Mouse (Mus musculus): ENCODE measurements around the gene Zfp566.

Gene Zfp566

DNA sequence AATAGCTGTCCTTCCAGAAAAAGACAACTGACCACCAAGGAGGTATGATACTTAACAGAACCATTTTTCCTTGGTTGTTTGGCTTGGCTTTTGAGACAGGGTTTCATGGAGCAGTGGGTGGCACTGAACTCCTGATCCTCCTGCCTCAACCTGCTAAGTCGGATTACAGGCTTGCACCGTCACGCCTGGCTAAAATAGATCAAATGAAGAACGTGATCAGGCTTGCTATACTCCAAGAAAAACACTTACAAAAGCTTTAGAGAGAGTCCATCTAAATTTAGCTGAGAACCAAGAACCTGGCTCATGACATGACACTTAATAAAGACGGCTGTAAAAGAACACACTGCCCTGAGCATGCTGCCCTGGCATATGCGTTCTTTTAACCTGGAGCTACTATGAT, 30.0 kb downstream of the Zfp566 start:
- no peak for DNase-seq (ENCODE audit: low read depth, low spot score)

DNA sequence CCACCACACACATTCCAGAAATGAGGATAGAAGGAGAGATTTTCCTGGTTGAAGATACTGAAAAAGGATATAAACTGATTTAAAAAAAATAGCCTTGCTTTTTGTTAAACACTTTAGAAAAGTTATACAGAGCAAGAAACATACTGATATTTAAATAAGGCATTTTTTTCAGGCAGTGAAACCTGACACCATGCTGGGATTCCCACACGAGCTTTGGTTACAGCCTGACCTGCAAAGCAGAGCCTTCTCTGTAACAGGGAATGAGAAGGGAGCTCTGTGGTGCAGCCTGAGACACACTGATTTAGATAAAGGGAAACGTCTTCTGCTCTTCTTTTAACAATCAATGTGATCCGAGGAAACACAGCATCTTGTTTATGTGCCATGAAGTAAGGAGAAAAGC, 36.7 kb downstream of the Zfp566 start:
- DNase-seq (ENCODE audit: low read depth, low spot score): no peak

DNA sequence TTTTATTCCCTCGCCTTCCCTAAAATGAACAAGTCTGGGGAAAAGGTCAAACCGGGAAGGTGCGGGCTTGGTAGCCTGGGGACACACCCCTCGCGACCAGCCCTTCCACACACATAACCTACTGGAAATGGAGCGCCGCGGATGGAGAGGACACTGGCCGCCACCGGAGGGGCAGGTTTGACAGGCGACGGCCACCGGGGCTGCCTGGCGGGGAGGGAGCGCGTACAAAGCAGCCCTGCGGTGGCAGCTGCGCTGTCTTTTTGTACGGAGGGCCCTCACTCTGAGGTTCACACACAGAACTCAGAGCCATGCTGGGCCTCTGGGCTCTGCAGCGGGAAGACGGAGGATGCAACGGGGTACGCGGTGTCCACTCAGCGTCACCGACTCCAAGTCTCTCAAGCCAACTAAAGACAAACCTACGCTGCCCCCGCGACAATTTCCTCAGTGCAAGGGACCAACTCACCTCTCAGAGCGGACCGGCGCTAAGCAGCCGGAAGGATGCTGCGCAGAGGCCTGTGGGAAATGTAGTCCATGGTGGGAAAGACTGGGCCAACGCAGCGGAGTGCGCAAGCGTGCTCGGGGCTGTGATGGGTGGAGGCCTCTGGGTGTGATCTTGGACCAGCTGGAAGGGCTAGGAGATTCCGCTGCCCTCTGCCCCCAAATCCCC, 39.3 kb downstream of the Zfp566 start, which contains the start of gene Zfp14:
TSS of gene Zfp14 (minus strand) at position 499 of the 667 bp plus-strand sequence.
- peak; percentile 76 for DNase-seq (ENCODE audit: low read depth, low spot score)

DNA sequence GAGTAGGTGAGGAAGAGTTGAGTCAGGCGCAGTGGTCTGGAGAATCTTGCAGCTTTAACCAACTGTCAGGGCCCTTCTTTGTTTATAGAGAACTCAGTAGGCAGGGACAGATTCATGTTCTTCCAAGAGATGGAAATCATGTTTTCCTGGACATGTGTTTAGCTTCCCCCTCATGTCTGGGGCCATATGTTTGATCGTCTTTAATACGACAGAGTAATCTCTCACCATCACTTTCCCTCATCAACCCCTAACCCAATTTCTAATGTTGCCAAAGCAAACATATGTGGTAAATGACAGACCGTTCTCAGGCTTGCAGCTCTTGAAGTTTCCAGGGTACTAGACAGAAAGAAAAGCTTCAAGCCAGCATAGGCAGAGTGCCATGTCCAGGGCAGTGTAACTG, 42.2 kb downstream of the Zfp566 start:
- DNase-seq (ENCODE audit: low read depth, low spot score): no peak

DNA sequence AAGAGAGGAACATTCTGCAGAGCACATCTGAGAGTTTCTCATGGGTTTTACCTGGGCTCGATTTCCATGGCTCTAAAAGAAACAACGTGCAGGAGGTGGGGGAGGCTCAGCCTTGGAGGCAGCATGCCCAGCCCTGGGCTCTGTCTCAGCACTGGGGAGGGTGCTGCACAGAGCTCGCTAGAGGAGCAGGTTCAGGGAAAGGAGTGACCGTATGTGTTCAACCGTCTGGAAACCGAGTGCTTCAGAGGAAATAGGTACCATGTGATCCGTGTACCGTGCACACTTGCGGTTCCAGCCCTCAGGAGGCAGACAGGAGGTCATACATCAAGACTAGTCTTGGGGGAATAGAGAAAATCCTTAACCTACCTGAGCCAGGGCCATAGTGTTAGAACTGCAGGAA, 46.0 kb downstream of the Zfp566 start:
- no peak for DNase-seq (ENCODE audit: low read depth, low spot score)

DNA sequence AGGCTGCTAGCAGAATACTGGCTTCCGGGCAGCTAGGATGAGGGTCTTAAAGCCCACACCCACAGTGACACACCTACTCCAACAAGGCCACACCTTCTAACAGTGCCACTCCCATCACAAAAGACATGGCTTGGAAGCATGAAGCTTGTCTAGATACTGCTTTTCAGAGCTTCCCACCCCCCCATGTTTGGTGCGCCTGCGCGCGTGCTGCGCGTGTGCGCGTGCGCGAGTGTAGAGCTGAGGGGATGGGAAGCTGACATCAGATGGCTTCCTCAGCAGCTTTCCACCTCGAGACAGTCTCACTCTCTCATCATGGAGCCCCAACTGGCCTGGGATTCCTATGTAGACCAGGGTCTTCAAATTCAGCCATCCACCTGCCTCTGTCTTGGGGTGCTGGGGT, 56.0 kb downstream of the Zfp566 start:
- no peak for DNase-seq (ENCODE audit: low read depth, low spot score)

DNA sequence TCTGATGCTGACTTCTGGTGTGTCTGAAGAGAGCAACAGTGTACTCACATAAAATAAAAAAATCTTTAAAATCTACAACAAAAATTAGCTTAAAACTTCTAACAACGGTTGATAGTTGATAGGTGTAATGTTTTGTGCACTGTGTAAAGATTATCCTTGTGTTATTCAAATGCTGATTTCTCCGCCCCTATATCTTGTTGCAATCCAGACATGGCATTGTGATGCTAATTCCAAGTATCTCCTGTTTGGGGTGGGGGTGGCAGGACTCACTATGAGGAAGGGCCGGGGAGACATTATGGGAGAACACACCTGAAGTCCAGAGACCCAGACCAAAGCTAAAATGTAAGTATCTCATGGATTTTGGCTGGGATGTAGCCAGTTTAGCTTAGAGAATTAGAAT, 58.9 kb downstream of the Zfp566 start:
- DNase-seq (ENCODE audit: low read depth, low spot score): no peak

DNA sequence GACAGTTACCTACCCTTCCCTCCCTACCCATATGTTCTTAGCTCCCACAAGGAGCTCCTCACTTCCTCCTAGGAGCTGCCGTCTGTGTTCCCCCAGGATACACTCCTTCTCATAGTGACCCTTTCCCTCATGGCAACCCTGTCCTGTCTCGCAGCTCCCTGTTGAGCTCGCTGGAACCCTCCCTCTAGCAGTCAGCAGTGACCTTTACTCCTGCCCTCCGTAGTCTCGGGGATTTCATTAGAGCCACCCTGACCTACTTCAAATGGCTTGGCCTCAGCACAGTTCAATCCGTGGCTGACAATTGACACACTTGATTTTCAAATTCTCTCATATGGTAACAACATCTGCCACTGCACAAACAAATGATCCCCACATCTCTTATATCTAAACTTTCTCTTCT, 59.6 kb downstream of the Zfp566 start:
- no peak for DNase-seq (ENCODE audit: low read depth, low spot score)

DNA sequence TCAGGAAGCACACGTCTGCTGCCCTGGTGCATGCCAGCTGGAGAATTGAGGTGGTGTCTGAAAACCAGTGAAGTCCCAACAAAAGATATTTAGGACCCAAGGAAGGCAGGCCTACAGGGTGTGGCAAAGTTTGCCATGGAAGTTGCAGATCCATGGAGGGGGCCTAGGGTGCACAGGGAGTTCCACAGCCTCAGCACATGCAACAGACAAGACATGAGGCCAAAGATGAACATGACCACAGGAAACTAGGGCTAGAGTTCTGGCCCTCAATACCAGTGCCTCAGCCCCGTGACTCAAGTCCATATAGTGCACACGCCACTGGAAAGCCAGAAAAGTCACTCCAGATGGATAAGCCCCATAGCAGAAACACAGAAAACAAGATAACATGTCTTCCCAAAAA, 61.8 kb downstream of the Zfp566 start:
- DNase-seq (ENCODE audit: low read depth, low spot score): no peak
